Mouse (Mus musculus) E14TG2a.4 (cell line): ENCODE results near the gene Pde1a.

Experiments
- H3K27me3 ChIP-seq: 2 replicates; pipeline ENCODE4 v1.6.1; 2014; ENCODE audit warnings: low read length, control low read depth; ENCODE audit not compliant: insufficient read depth
- H3K36me3 ChIP-seq: 2 replicates; pipeline ENCODE4 v1.6.1; 2014; ENCODE audit warnings: low read length, control low read depth; ENCODE audit not compliant: insufficient read depth
- H3K4me1 ChIP-seq: replicated peaks from 2 replicates; pipeline ENCODE4 v1.6.1; 2014; ENCODE audit warnings: low read depth, low read length, control low read depth
- H3K4me3 ChIP-seq: replicated peaks from 2 replicates; pipeline ENCODE4 v1.5.1; 2014; ENCODE audit warnings: mild to moderate bottlenecking, low read length
- H3K9me3 ChIP-seq: 2 replicates; pipeline ENCODE4 v1.6.1; 2014; ENCODE audit warnings: low read length, control low read depth
- CTCF ChIP-seq: conservative IDR thresholded peaks from 2 replicates; pipeline ENCODE4 v1.5.1; 2014; ENCODE audit warnings: low read length
- NANOG ChIP-seq: IDR thresholded peaks from 2 replicates; pipeline ENCODE4 v1.6.1; 2014; ENCODE audit warnings: borderline replicate concordance, low read length, mixed read lengths
- POU5F1 ChIP-seq: IDR thresholded peaks from 2 replicates; pipeline ENCODE4 v1.6.1; 2014; ENCODE audit warnings: low read length, borderline replicate concordance

The Pde1a gene

GRCm38 (mm10) chr2:80066449-80066848 is 62.8 kb downstream of the Pde1a start:
- no peaks in the 10 kb centered on the region for H3K36me3 ChIP-seq
- no peaks in the 10 kb centered on the region for H3K27me3 ChIP-seq
- TF ChIP-seq CTCF (no peak), POU5F1 (no peak)
- no peak overlapping the region for H3K4me3 ChIP-seq
- H3K4me1 ChIP-seq: no peaks in the 10 kb centered on the region
- no peaks in the 10 kb centered on the region for H3K9me3 ChIP-seq

DNA sequence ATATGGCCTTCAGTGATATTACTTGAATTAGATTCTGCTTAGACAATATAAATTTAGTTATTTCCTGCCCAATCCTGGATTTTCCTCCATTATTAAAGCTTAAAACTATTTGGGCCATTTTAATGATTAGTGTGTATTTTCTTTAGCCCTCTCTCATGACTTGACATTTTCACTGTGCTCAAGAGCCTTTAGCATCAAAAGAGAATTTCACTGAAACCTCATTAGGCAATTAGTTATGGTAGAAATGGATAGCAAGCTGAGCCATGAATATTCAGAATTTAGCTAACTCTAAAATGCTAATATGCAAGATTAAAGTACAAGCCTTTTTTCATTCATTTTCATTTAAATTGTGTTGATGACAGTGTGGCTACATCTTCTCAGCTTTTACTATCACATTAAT is 73.2 kb downstream of the Pde1a start:
- Histone ChIP-seq H3K4me1 (no peaks in the 10 kb centered on the region), H3K27me3 (no peaks in the 10 kb centered on the region), H3K9me3 (no peaks in the 10 kb centered on the region), H3K36me3 (no peaks in the 10 kb centered on the region), H3K4me3 (no peak overlapping the region)
- TF ChIP-seq POU5F1: no peak
- no peak for TF ChIP-seq NANOG
- no peak for TF ChIP-seq CTCF

DNA sequence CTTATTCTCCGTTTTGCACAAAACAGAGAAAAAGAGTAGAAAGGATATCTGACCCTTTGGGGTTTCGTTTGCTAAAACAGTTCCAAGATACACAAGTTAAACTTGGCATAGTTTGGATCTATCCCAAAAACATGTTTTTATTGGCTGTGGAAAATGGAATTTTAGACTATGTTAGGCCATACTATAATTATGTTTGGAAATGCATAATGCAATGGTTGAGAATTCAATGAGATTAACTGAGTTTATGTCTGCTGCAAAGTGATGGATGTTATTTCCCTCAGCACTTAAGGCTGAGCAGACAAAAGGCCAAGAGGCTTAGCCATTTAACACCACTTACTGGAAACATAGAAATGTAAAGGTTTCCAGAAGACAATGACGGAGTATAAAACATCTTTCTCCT is 75.2 kb downstream of the Pde1a start:
- Histone ChIP-seq H3K9me3 (no peaks in the 10 kb centered on the region), H3K27me3 (no peaks in the 10 kb centered on the region), H3K4me1 (no peaks in the 10 kb centered on the region), H3K4me3 (no peak overlapping the region), H3K36me3 (no peaks in the 10 kb centered on the region)
- TF ChIP-seq POU5F1 (no peak), NANOG (no peak), CTCF (no peak)

DNA sequence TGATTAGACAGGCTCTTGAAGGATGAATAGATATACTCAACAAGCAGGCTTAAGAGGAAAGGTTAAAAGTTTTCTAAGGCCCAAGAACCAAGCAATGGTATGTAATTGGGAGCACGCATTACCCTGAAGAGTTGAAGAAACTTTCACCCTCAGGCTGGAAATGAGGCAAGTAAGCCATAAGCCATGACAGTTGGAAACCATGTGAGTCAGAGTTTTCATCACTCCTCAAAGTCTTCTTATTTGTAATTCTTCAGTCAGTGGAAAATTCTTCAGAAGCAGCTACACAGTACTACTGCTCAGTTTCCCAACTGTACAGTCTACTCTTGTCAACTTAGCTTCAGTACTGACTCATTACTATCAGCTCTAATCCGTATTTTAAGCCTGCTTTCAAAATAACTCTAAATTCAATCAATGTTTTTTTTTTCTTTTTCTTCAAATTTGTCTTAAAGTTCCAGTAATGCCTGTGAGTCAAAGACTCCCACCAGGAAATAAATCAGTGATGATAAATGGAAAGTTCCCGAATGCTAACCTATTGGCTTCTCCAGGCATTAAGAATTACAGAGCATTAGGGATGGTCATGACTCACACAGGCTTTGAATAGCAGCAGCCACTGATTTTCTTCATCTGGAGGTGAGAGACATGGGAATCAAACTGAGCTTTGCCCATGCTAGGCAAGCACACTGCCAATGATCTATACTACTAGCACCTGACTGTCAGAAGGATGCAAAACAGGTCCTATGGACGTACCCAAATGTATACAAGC is 82.3 kb downstream of the Pde1a start:
- no peaks in the 10 kb centered on the region for H3K9me3 ChIP-seq
- TF ChIP-seq POU5F1: no peak
- no peak for TF ChIP-seq NANOG
- no peak for TF ChIP-seq CTCF
- H3K4me3 ChIP-seq: no peak overlapping the region
- no peaks in the 10 kb centered on the region for H3K36me3 ChIP-seq
- no peaks in the 10 kb centered on the region for H3K27me3 ChIP-seq
- no peaks in the 10 kb centered on the region for H3K4me1 ChIP-seq

DNA sequence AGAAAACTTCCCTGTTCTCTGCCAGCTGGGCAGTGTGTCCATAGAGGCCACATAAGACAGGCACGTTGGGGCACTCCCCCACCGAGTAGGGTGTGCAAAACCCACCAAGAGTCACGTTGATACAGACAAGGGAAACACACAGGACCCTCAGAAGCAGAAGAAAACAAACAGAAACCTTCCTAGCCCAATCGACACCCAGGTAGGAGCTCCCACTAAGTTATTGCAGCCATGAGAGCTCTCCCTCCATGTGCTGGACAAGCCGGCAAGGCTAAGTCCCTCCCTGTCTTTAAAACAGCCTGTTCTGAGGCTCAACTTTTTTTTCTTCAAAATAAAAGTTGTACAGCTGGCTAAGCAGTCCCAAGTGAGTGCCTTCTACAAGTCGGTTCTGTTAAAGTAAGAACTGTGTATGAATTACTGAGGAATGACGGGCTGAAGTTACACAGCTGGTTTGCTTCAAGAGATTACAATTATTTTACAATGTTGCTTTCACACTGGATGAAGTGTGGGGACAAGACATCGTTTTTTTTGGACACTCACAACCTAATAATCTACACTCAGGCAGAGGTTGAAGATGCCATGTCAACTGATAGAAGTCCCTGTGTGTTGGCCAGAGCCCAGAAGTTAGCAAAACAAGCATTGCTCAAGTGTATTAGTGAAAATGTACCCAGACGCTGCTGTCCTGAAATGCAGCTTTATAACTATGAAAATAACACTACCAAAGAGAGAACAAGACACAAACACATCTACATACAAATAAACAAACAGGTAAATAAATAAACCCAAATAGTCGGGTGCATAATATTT is 90.4 kb downstream of the Pde1a start:
- Histone ChIP-seq H3K9me3 (no peaks in the 10 kb centered on the region), H3K4me1 (no peaks in the 10 kb centered on the region), H3K36me3 (no peaks in the 10 kb centered on the region), H3K27me3 (no peaks in the 10 kb centered on the region), H3K4me3 (no peak overlapping the region)
- TF ChIP-seq POU5F1 (no peak), NANOG (no peak), CTCF (no peak)

DNA sequence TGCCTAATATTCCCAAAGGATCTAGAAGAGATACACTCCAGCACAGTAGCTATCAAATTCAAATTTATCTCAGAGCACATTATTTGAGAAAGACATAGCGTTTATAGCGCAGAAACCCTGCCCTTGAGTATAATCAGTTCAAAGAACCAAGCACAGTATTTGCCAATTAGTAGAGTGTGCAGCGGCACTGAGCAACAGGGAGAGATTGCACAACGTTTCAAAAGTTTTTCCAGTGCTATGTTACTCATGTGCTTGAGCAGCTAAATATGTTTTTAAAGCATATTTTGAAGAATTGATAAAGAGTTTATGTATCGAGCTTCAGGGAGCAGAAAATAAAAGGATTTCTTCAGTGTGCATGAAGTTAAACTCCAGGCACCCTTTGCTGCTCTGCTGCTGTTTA is 91.3 kb downstream of the Pde1a start:
- Histone ChIP-seq H3K27me3 (no peaks in the 10 kb centered on the region), H3K4me1 (no peaks in the 10 kb centered on the region), H3K4me3 (no peak overlapping the region), H3K9me3 (no peaks in the 10 kb centered on the region), H3K36me3 (no peaks in the 10 kb centered on the region)
- TF ChIP-seq NANOG (no peak), POU5F1 (no peak), CTCF (no peak)

DNA sequence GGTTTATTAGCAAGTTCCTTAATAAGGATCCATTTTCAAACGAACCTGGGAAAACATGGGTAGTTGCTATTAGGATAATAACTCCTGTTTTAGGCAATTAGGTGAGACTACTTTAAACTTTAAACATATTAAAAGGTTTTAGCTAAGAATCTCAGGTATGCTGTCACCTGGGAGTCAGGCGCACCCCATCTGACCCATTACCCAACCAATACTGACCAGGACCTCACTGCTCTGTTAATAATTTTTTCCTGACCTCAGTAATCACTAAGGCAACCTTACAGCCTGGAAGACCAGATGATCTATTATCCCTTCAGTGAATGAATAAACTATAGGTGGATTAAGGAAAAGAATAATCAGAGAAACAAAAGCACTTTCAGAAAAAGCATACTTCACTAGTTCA is 100.2 kb downstream of the Pde1a start:
- no peak for TF ChIP-seq CTCF
- TF ChIP-seq POU5F1: no peak
- TF ChIP-seq NANOG: no peak
- Histone ChIP-seq H3K4me1 (no peaks in the 10 kb centered on the region), H3K4me3 (no peak overlapping the region), H3K9me3 (no peaks in the 10 kb centered on the region), H3K27me3 (no peaks in the 10 kb centered on the region), H3K36me3 (no peaks in the 10 kb centered on the region)

GRCm38 (mm10) chr2:80026053-80026452 is 103.2 kb downstream of the Pde1a start:
- H3K9me3 ChIP-seq: no peaks in the 10 kb centered on the region
- no peaks in the 10 kb centered on the region for H3K4me1 ChIP-seq
- no peaks in the 10 kb centered on the region for H3K27me3 ChIP-seq
- no peak overlapping the region for H3K4me3 ChIP-seq
- TF ChIP-seq NANOG: no peak
- no peak for TF ChIP-seq POU5F1
- TF ChIP-seq CTCF: no peak
- no peaks in the 10 kb centered on the region for H3K36me3 ChIP-seq

DNA sequence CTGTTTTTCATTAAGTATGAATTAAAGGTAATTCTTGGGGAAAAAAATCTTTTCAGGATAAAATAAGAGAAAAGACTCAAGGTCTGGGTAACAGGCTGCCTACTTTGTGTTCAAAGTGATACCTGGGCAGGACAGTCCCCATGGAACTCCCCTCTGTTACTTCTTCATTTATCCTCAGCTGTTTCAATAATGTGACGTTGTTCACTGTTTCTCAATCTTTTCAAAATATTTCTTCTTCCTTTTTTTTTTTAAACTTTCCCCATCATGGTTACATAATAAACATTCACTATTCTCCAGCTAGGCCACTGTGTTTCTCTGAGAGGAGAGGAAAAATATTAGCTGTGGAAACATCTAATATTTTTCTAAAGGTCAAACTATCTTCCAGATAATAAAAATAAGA is 103.7 kb downstream of the Pde1a start:
- H3K4me3 ChIP-seq: no peak overlapping the region

More for the DNA sequence above, 103.7 kb downstream of the Pde1a start:
- H3K27me3 ChIP-seq: no peaks in the 10 kb centered on the region
- H3K36me3 ChIP-seq: no peaks in the 10 kb centered on the region
- no peaks in the 10 kb centered on the region for H3K4me1 ChIP-seq
- no peaks in the 10 kb centered on the region for H3K9me3 ChIP-seq
- TF ChIP-seq NANOG: no peak
- no peak for TF ChIP-seq POU5F1
- TF ChIP-seq CTCF: no peak
